Mouse (Mus musculus): ENCODE results near the gene Abcc8.

- no peak for TF ChIP-seq GATA1 (IDR thresholded peaks at IDR 0.05; ENCODE audit: borderline replicate concordance, low read length)
- no peak for TF ChIP-seq FLI1 (IDR thresholded peaks at IDR 0.05; ENCODE audit: low read length)
Measured at GRCm38 (mm10) chr7:46132229-46132628, 47.6 kb downstream of the Abcc8 start.

All from megakaryocyte, embryonic 14.5 days (primary cell).